Mouse (Mus musculus): ENCODE results near the gene Gm10837.

Gene Gm10837

GRCm38 (mm10) chr14:122464763-122465741 is 25.3 kb upstream of the Gm10837 start, which contains the start of gene Zic5:
TSS of gene Zic5 (minus strand) at chr14:122465677.
- peak; percentile 85 for DNase-seq (ENCODE audit: extremely low spot score)

- no peak for DNase-seq (ENCODE audit: extremely low spot score)
Measured at GRCm38 (mm10) chr14:122465931-122466490, 24.4 kb upstream of the Gm10837 start.

- peak; percentile 17 for DNase-seq (ENCODE audit: extremely low spot score)
Measured at GRCm38 (mm10) chr14:122466756-122467362, 23.5 kb upstream of the Gm10837 start.

GRCm38 (mm10) chr14:122467926-122468841 is 22.2 kb upstream of the Gm10837 start:
- DNase-seq (ENCODE audit: extremely low spot score) = peak; percentile 53

GRCm38 (mm10) chr14:122468971-122469755 is 21.2 kb upstream of the Gm10837 start:
- peak; percentile 71 for DNase-seq (ENCODE audit: extremely low spot score)

- DNase-seq (ENCODE audit: extremely low spot score) = peak; percentile 28
Measured at GRCm38 (mm10) chr14:122471449-122472085, 18.8 kb upstream of the Gm10837 start.

- peak; percentile 60 for DNase-seq (ENCODE audit: extremely low spot score)
Measured at GRCm38 (mm10) chr14:122472161-122472560, 18.2 kb upstream of the Gm10837 start.

GRCm38 (mm10) chr14:122472647-122473046 is 17.7 kb upstream of the Gm10837 start:
- DNase-seq (ENCODE audit: extremely low spot score) = peak; percentile 25

GRCm38 (mm10) chr14:122473211-122473751 is 17.1 kb upstream of the Gm10837 start:
- peak; percentile 58 for DNase-seq (ENCODE audit: extremely low spot score)

- DNase-seq (ENCODE audit: extremely low spot score) = peak; percentile 89
Measured at GRCm38 (mm10) chr14:122474041-122474890, 16.1 kb upstream of the Gm10837 start.

- DNase-seq (ENCODE audit: extremely low spot score) = peak; percentile 84
Measured at GRCm38 (mm10) chr14:122474891-122475556, 15.4 kb upstream of the Gm10837 start, which contains the start of gene Zic2. TSS of gene Zic2 (plus strand) at chr14:122475435.

- DNase-seq (ENCODE audit: extremely low spot score) = no peak
Measured at GRCm38 (mm10) chr14:122475557-122476040, 14.8 kb upstream of the Gm10837 start.

- DNase-seq (ENCODE audit: extremely low spot score) = peak; percentile 60
Measured at GRCm38 (mm10) chr14:122476041-122476821, 14.2 kb upstream of the Gm10837 start.

- DNase-seq (ENCODE audit: extremely low spot score) = no peak
Measured at GRCm38 (mm10) chr14:122476822-122477215, 13.6 kb upstream of the Gm10837 start.

GRCm38 (mm10) chr14:122477261-122477671 is 13.1 kb upstream of the Gm10837 start:
- DNase-seq (ENCODE audit: extremely low spot score) = peak; percentile 50

GRCm38 (mm10) chr14:122477971-122478573 is 12.3 kb upstream of the Gm10837 start:
- peak; percentile 37 for DNase-seq (ENCODE audit: extremely low spot score)

GRCm38 (mm10) chr14:122478574-122479011 is 11.8 kb upstream of the Gm10837 start:
- DNase-seq (ENCODE audit: extremely low spot score) = peak; percentile 79

All from embryo, embryonic 9.5 days (tissue).